Mouse (Mus musculus): ENCODE results near the gene Agpat4.

DNA sequence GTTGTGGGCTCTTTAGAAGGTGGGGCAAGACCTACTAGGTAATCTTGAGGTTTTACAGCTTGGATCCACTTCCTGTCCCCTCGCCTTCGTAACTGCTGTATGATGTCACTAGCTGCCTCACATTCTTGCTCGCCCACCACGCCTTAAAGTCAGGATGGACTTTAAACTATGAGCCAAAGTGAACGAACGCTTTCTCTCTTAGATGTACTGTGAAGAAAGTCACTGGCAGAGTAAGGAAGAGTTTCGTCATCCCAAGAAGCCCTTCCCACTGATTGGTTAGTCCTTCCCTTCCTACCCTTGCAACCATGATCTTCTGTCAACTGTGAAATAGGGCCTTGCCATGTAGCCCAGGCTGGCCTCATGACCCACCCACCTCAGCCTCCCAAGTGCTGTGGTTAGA, 112.6 kb downstream of the Agpat4 start:
- TF ChIP-seq CTCF (conservative IDR thresholded peaks at IDR 0.05; ENCODE audit: insufficient read depth, insufficient read length, low read depth, low read length) (no peak), POLR2A (IDR thresholded peaks at IDR 0.05; ENCODE audit: low read depth, low read length) (no peak)

Measured in kidney, adult 2 months (tissue).